Mouse (Mus musculus) central nervous system, embryonic 18 days (tissue): Measurements from ENCODE around the gene Nupl2. TPM values are rescaled to one million over a fixed set of nuclear protein-coding genes. Genes with fewer than 3 reads are reported as not detected.

ENCODE experiments used
- polyA plus RNA-seq: library from polyadenylated mRNA; depleted of rRNA; stranded (reverse); fragments of >200 nt; gene quantifications from 2 replicates; pipeline ENCODE4 v1.2.3, GENCODE M21; 2012; rRNA removed

Gene Nupl2
- polyA plus RNA-seq = 9.4 and 9.6 TPM in 2 replicates

GRCm38 (mm10) chr5:24164789-24165445 lies at the start of gene Nupl2:
Gene Nupl2 (plus strand): TSS chr5:24164963.

Other genes with a start within 250 kb of the Nupl2 start
- 28.3 and 28.8 TPM in 2 replicates for gene Fam126a, start 134.3 kb upstream of the Nupl2 start, polyA plus RNA-seq
- gene Klhl7, start 64.4 kb upstream of the Nupl2 start, polyA plus RNA-seq = 137 and 143 TPM in 2 replicates
- gene Kcnh2, start 186.6 kb downstream of the Nupl2 start, polyA plus RNA-seq = 33.9 and 38.3 TPM in 2 replicates
- gene Nos3, start 199.8 kb downstream of the Nupl2 start, polyA plus RNA-seq = 8.1 and 8.6 TPM in 2 replicates
- 6.8 and 10.2 TPM in 2 replicates for gene Atg9b, start 227.2 kb downstream of the Nupl2 start, polyA plus RNA-seq
- 47.3 and 50.7 TPM in 2 replicates for gene Abcb8, start 228.7 kb downstream of the Nupl2 start, polyA plus RNA-seq
- 0.36 and 3.7 TPM in 2 replicates for gene Asic3, start 248.4 kb downstream of the Nupl2 start, polyA plus RNA-seq